Mouse (Mus musculus): Measurements from ENCODE around the gene Uhmk1. TPM values are rescaled to one million over a fixed set of nuclear protein-coding genes. Genes with fewer than 3 reads are reported as not detected.

The Uhmk1 gene
- total and polyA plus RNA-seq, 3 experiments = 19.5 to 43.9 (median 28.9) TPM

GRCm38 (mm10) chr1:170200379-170200778 is 14.8 kb downstream of the Uhmk1 start:
- Histone ChIP-seq H3K4me1 (ENCODE audit: control insufficient read depth in 1 of 2, insufficient read depth in 2 of 2, low read length in 2 of 2) (no peaks in the 10 kb centered on the region), H3K27ac (ENCODE audit: control insufficient read depth, low read depth, low read length) (no peak overlapping the region), H3K9me3 (replicated peaks; ENCODE audit: insufficient read depth, low read length) (no peaks in the 10 kb centered on the region), H3K36me3 (ENCODE audit: control insufficient read depth in 1 of 2, insufficient read depth in 2 of 2, low read length in 2 of 2) (peaks cover 4 to 20% of the 10 kb centered on the region in 2 experiments; a peak in 3 of 4 replicates), H3K9ac (ENCODE audit: control insufficient read depth, low read depth, low read length, poor library complexity, severe bottlenecking) (no peak overlapping the region), H3K4me3 (ENCODE audit: control insufficient read depth in 1 of 2, insufficient read depth in 1 of 2, low read depth in 2 of 2, low read length in 2 of 2) (no peak overlapping the region), H3K27me3 (ENCODE audit: control insufficient read depth in 1 of 2, insufficient read depth in 2 of 2, low read length in 2 of 2) (no peaks in the 10 kb centered on the region), H3K79me2 (ENCODE audit: control insufficient read depth, insufficient read depth, low read length, poor library complexity) (no peaks in the 10 kb centered on the region; the same call in 1 of the 2 replicates)
- DNase-seq (ENCODE audit: low read depth, low spot score) = peak; percentile 52
- no peak for TF ChIP-seq E2F4 (IDR thresholded peaks at IDR 0.05; ENCODE audit: borderline replicate concordance, low read depth, low read length)
- no peak for TF ChIP-seq MAX (IDR thresholded peaks at IDR 0.05; ENCODE audit: low read length)
- no peak for TF ChIP-seq MYC (IDR thresholded peaks at IDR 0.05; ENCODE audit: low read depth, low read length)
- TF ChIP-seq SMC3 (IDR thresholded peaks at IDR 0.05; ENCODE audit: low read depth, low read length) = peak; percentile 63
- peak; percentile 45 for TF ChIP-seq ZC3H11A (IDR thresholded peaks at IDR 0.05; ENCODE audit: low read depth, low read length)
- peak; percentile 54 for TF ChIP-seq RAD21 (IDR thresholded peaks at IDR 0.05; ENCODE audit: low read depth, low read length)
- TF ChIP-seq POLR2A (IDR thresholded peaks at IDR 0.05; ENCODE audit: control insufficient read depth in 1 of 2, insufficient read depth in 1 of 2, low read depth in 1 of 2, low read length in 2 of 2, poor library complexity in 1 of 2) = no peak
- TF ChIP-seq GABPA (IDR thresholded peaks at IDR 0.05; ENCODE audit: low read depth, low read length) = no peak
- peak; percentile 24 to 54 (median 34) for TF ChIP-seq CTCF (IDR thresholded peaks at IDR 0.05 in 2 of 3, conservative IDR thresholded peaks at IDR 0.05 in 1 of 3; ENCODE audit: control insufficient read depth in 1 of 3, insufficient read depth in 1 of 3, low read depth in 2 of 3, low read length in 3 of 3, poor library complexity in 1 of 3, severe bottlenecking in 1 of 3)
- TF ChIP-seq NELFE (IDR thresholded peaks at IDR 0.05; ENCODE audit: low read depth, low read length) = no peak
- no peak for TF ChIP-seq POLR2AphosphoS2 (IDR thresholded peaks at IDR 0.05; ENCODE audit: low read length)
- no peak for TF ChIP-seq TAL1 (IDR thresholded peaks at IDR 0.05; ENCODE audit: low read length)

GRCm38 (mm10) chr1:170196211-170196610 is 19.0 kb downstream of the Uhmk1 start:
- TF ChIP-seq HCFC1 (IDR thresholded peaks at IDR 0.05; ENCODE audit: low read depth, low read length) = no peak
- no peak for TF ChIP-seq EP300 (IDR thresholded peaks at IDR 0.05; ENCODE audit: low read depth in 1 of 2, low read length in 2 of 2)
- no peak for TF ChIP-seq POLR2AphosphoS5 (IDR thresholded peaks at IDR 0.05; ENCODE audit: borderline replicate concordance, low read depth, low read length)
- no peak for TF ChIP-seq MXI1 (IDR thresholded peaks at IDR 0.05; ENCODE audit: low read depth, low read length)
- no peak for TF ChIP-seq UBTF (IDR thresholded peaks at IDR 0.05; ENCODE audit: borderline replicate concordance, insufficient read depth, low read depth, low read length)
- no peak for TF ChIP-seq MYC (IDR thresholded peaks at IDR 0.05; ENCODE audit: low read depth, low read length)
- no peak for TF ChIP-seq SIN3A (IDR thresholded peaks at IDR 0.05; ENCODE audit: low read length)
- TF ChIP-seq MYB (IDR thresholded peaks at IDR 0.05; ENCODE audit: low read depth, low read length) = no peak
- no peak for TF ChIP-seq E2F4 (IDR thresholded peaks at IDR 0.05; ENCODE audit: borderline replicate concordance, low read depth, low read length)
- TF ChIP-seq ETS1 (IDR thresholded peaks at IDR 0.05; ENCODE audit: low read depth, low read length) = no peak
- no peak for TF ChIP-seq TAL1 (IDR thresholded peaks at IDR 0.05; ENCODE audit: low read length)
- no peak for TF ChIP-seq BHLHE40 (IDR thresholded peaks at IDR 0.05; ENCODE audit: borderline replicate concordance, low read depth, low read length)
- no peak for TF ChIP-seq NRF1 (IDR thresholded peaks at IDR 0.05; ENCODE audit: insufficient read depth, low read depth, low read length, poor library complexity, severe bottlenecking)
- no peak for TF ChIP-seq JUND (IDR thresholded peaks at IDR 0.05; ENCODE audit: low read depth, low read length)
- Histone ChIP-seq H3K79me2 (ENCODE audit: control insufficient read depth, insufficient read depth, low read length, poor library complexity) (no peaks in the 10 kb centered on the region), H3K27me3 (ENCODE audit: control insufficient read depth in 1 of 2, insufficient read depth in 2 of 2, low read length in 2 of 2) (no peaks in the 10 kb centered on the region), H3K4me1 (ENCODE audit: control insufficient read depth in 1 of 2, insufficient read depth in 2 of 2, low read length in 2 of 2) (no peaks in the 10 kb centered on the region), H3K9ac (ENCODE audit: control insufficient read depth, low read depth, low read length, poor library complexity, severe bottlenecking) (no peak overlapping the region), H3K4me3 (ENCODE audit: control insufficient read depth in 1 of 2, insufficient read depth in 1 of 2, low read depth in 2 of 2, low read length in 2 of 2) (no peak overlapping the region), H3K36me3 (ENCODE audit: control insufficient read depth in 1 of 2, insufficient read depth in 2 of 2, low read length in 2 of 2) (peaks cover 4 to 6% of the 10 kb centered on the region in 2 experiments; a peak in 3 of 4 replicates), H3K9me3 (replicated peaks; ENCODE audit: insufficient read depth, low read length) (no peaks in the 10 kb centered on the region), H3K27ac (ENCODE audit: control insufficient read depth, low read depth, low read length) (no peak overlapping the region)
- DNase-seq (ENCODE audit: low read depth, low spot score) = no peak
